ENCODE assay signal across 8 mouse cellular contexts in genomic region chr7:101108653-101109005, GRCm38 (mm10). TPM values are rescaled to one million over a fixed set of nuclear protein-coding genes. Genes with fewer than 3 reads are reported as not detected.
DNase-seq lines count a peak whose midpoint lies in the region; ATAC-seq and TF ChIP-seq lines count a peak whose summit lies in the region.

No protein-coding gene starts in this region.

- TF ChIP-seq EP300 in heart, adult 2 months (IDR thresholded peaks at IDR 0.05; ENCODE audit: insufficient read depth, low read depth, low read length): no peak
- no peak for TF ChIP-seq EP300 in liver, embryonic 14.5 days (IDR thresholded peaks at IDR 0.05; ENCODE audit: low read depth)

- peak overlapping the region; percentile 86 for H3K27ac ChIP-seq in heart, adult 2 months
- peak overlapping the region; percentile 61 for H3K27ac ChIP-seq in brown adipose tissue, adult 24 weeks (replicated peaks; ENCODE audit: low read depth, low read length)
- peak overlapping the region; percentile 99 for H3K27ac ChIP-seq in heart, embryonic 13.5 days (replicated peaks)
- H3K27ac ChIP-seq in liver, embryonic 14.5 days: no peak overlapping the region
- peak overlapping the region; percentile 92 for H3K27ac ChIP-seq in olfactory bulb, adult 2 months (ENCODE audit: insufficient read depth, low read depth, low read length)

- H3K9ac ChIP-seq in heart, adult 2 months (ENCODE audit: low read depth, low read length): peak overlapping the region; percentile 95
- peak overlapping the region; percentile 95 for H3K9ac ChIP-seq in heart, embryonic 13.5 days
- peak overlapping the region; percentile 56 for H3K9ac ChIP-seq in liver, embryonic 14.5 days (replicated peaks)

- H3K4me2 ChIP-seq in heart, embryonic 13.5 days: peak overlapping the region; percentile 94
- H3K4me2 ChIP-seq in liver, embryonic 14.5 days (ENCODE audit: low read depth): peak overlapping the region; percentile 80

- no peaks in the 10 kb centered on the region for H3K27me3 ChIP-seq in heart, adult 2 months (ENCODE audit: control insufficient read depth, insufficient read depth, low read length)
- no peaks in the 10 kb centered on the region for H3K27me3 ChIP-seq in heart, embryonic 13.5 days (replicated peaks)
- H3K27me3 ChIP-seq in liver, embryonic 14.5 days (ENCODE audit: control insufficient read depth, insufficient read depth, low read length): no peaks in the 10 kb centered on the region

- ATAC-seq in heart, embryonic 13.5 days (ENCODE audit: extremely low read depth, insufficient number of reproducible peaks, low FRiP score, low TSS enrichment): no peak
- peak; percentile 80 for ATAC-seq in liver, embryonic 14.5 days (ENCODE audit: insufficient read depth)

- H3K9me3 ChIP-seq in heart, embryonic 13.5 days: no peaks in the 10 kb centered on the region
- no peaks in the 10 kb centered on the region for H3K9me3 ChIP-seq in liver, embryonic 14.5 days (ENCODE audit: control insufficient read depth, low read length)

- peaks cover 6% of the 10 kb centered on the region; the same call in 1 of the 2 replicates for H3K36me3 ChIP-seq in heart, adult 2 months (ENCODE audit: control insufficient read depth, insufficient read depth, low read length)
- H3K36me3 ChIP-seq in heart, embryonic 13.5 days: peaks cover 23% of the 10 kb centered on the region
- no peaks in the 10 kb centered on the region for H3K36me3 ChIP-seq in liver, embryonic 14.5 days (replicated peaks; ENCODE audit: control insufficient read depth, insufficient read depth, low read depth)

- no peak for DNase-seq in heart, adult 2 months
- no peak for DNase-seq in heart, adult 9 months (ENCODE audit: low spot score in 2 of 2)
- DNase-seq in A20 (ENCODE audit: low read depth, low spot score): peak; percentile 87
- peak; percentile 25 to 44 (median 33) for DNase-seq in liver, embryonic 14.5 days (ENCODE audit: low read depth in 3 of 3, low spot score in 3 of 3)
- no peak for DNase-seq in cerebellum, adult 11 months

- H3K4me1 ChIP-seq in heart, adult 2 months (ENCODE audit: control insufficient read depth, insufficient read depth, low read length): peaks cover 5% of the 10 kb centered on the region
- peaks cover 3% of the 10 kb centered on the region; the same call in 1 of the 2 replicates for H3K4me1 ChIP-seq in brown adipose tissue, adult 24 weeks (ENCODE audit: control insufficient read depth, insufficient read depth, insufficient read length, low read length)
- peaks cover 24% of the 10 kb centered on the region for H3K4me1 ChIP-seq in heart, embryonic 13.5 days
- peaks cover 0 to 17% of the 10 kb centered on the region in 2 experiments; a peak in 2 of 4 replicates for H3K4me1 ChIP-seq in liver, embryonic 14.5 days (replicated peaks; ENCODE audit: control insufficient read depth in 2 of 2, insufficient read depth in 2 of 2, low read length in 1 of 2)
- peaks cover 5% of the 10 kb centered on the region for H3K4me1 ChIP-seq in olfactory bulb, adult 2 months (ENCODE audit: control insufficient read depth, insufficient read depth, low read length)

- H3K79me2 ChIP-seq in heart, adult 2 months (replicated peaks; ENCODE audit: control insufficient read depth, insufficient read depth, low read length): no peaks in the 10 kb centered on the region

- WGBS in heart, adult 2 months: under 1% methylated on average over 17 of the region's 35 CpGs
- WGBS in heart, embryonic 13.5 days: under 1% methylated on average over 13 of the region's 35 CpGs
- 2% methylated on average over 20 of the region's 35 CpGs for WGBS in liver, embryonic 14.5 days (ENCODE audit: insufficient replicate concordance)
- whole genome bisulfite sequencing in olfactory bulb, adult 2 months: under 1% methylated on average over 22 of the region's 35 CpGs

- TF ChIP-seq POLR2A in heart, adult 2 months (IDR thresholded peaks at IDR 0.05; ENCODE audit: insufficient read depth, low read depth, low read length): peak; percentile 81
- TF ChIP-seq POLR2A in olfactory bulb, adult 2 months (IDR thresholded peaks at IDR 0.05; ENCODE audit: insufficient read depth, low read depth, low read length): peak; percentile 68

- TF ChIP-seq CTCF in heart, adult 2 months (IDR thresholded peaks at IDR 0.05): no peak
- no peak for TF ChIP-seq CTCF in liver, embryonic 14.5 days (IDR thresholded peaks at IDR 0.05; ENCODE audit: low read depth)
- no peak for TF ChIP-seq CTCF in olfactory bulb, adult 2 months (IDR thresholded peaks at IDR 0.05; ENCODE audit: insufficient read depth, low read depth, low read length)

- intact Hi-C loops in heart, adult 2 months (cut with DNase I): loop anchor here (2.0 kb wide), 3 partner anchors 20 to 48 kb away; no protein-coding TSS in a partner anchor

- H3K4me3 ChIP-seq in heart, adult 2 months: peak overlapping the region; percentile 92
- peak overlapping the region; percentile 69 for H3K4me3 ChIP-seq in brown adipose tissue, adult 24 weeks (ENCODE audit: insufficient read depth, low read depth, low read length)
- H3K4me3 ChIP-seq in heart, embryonic 13.5 days: peak overlapping the region; percentile 97
- peak overlapping the region; percentile 65 to 93 for H3K4me3 ChIP-seq in liver, embryonic 14.5 days (ENCODE audit: insufficient read depth in 1 of 2, low read depth in 2 of 2, low read length in 2 of 2)
- peak overlapping the region; percentile 96 for H3K4me3 ChIP-seq in olfactory bulb, adult 2 months (ENCODE audit: insufficient read depth, low read depth, low read length)

RNA-seq across cellular contexts. Expression of gene Fchsd2, which starts 16.0 kb away (rescaled TPM):
- total RNA-seq in heart, adult 2 months (2021): 10 to 100 TPM; 20.9 to 22.4 TPM
- 5.6 and 8.1 TPM in 2 replicates for polyA plus RNA-seq in heart, adult 2 months (2012; rRNA removed)
- polyA plus RNA-seq in brown adipose tissue, adult 24 weeks (2012; ENCODE audit: insufficient read depth, insufficient read length, missing spikeins): 4.8 and 8.8 TPM in 2 replicates
- 12.9 and 13.5 TPM in 2 replicates for polyA plus RNA-seq in heart, embryonic 13.5 days (2015; fragmentation: Nextera tagmentation; extraction: Ambion mirVana)
- polyA plus RNA-seq in liver, embryonic 14.5 days (2012; rRNA removed): 2.4 and 3.3 TPM in 2 replicates
- 3.1 and 3.4 TPM in 2 replicates for polyA plus RNA-seq in liver, embryonic 14.5 days (2014; fragmentation: Nextera tagmentation; extraction: Ambion mirVana)
- 68.2 TPM in 1 of 2 replicates, not detected in the other for polyA plus RNA-seq in olfactory bulb, adult 2 months (2012; ENCODE audit: insufficient read depth, insufficient read length, low replicate concordance, missing spikeins)

Comparison
In these comparisons a context has a peak if more than half of its experiments do, and no peak if none do; other contexts are left out.
1. DNase-seq: peak in A20 (single experiment) and liver, embryonic 14.5 days (3 of 3); none in heart, adult 2 months (0 of 2), heart, adult 9 months (0 of 2) and cerebellum, adult 11 months (single experiment).
2. Peak in every context shown above with its lines, with median percentiles within 50 percentile points of each other: H3K4me3 ChIP-seq and H3K9ac ChIP-seq.